ENCODE assay signal across 9 mouse cellular contexts in genomic region chr1:37077955-37078549, GRCm38 (mm10). TPM values are rescaled to one million over a fixed set of nuclear protein-coding genes. Genes with fewer than 3 reads are reported as not detected.
DNase-seq lines count a peak whose midpoint lies in the region; ATAC-seq and TF ChIP-seq lines count a peak whose summit lies in the region.
"Had no signal": no experiment of that assay in that cellular context is flagged by ENCODE, and none has a peak within 500 bp of the region (broad histone marks: within the 10 kb centered on the region; RNA-seq: fewer than 3 reads in every experiment).

No protein-coding gene starts in this region.

- TF ChIP-seq CTCF in liver, postnatal 0 days (IDR thresholded peaks at IDR 0.05; ENCODE audit: low read depth) = no peak

- H3K4me2 ChIP-seq in forebrain, embryonic 13.5 days = peak overlapping the region; percentile 32; the same call in 1 of the 2 replicates
- no peak overlapping the region for H3K4me2 ChIP-seq in liver, postnatal 0 days (ENCODE audit: low read depth, low read length)

- DNase-seq in forebrain, embryonic 10.5 days (ENCODE audit: extremely low spot score, low spot score) = no peak
- DNase-seq in MN1 (ENCODE audit: low spot score) = peak; percentile 53
- DNase-seq in gastrocnemius, postnatal 14 days = peak; percentile 49
- DNase-seq in layer of hippocampus, postnatal 10 days (ENCODE audit: low spot score in 2 of 2) = peak; percentile 45 to 60
- no peak for DNase-seq in liver, postnatal 0 days
- no peak for DNase-seq in thymus, postnatal 25 days
- DNase-seq in thymus, postnatal 4 days = no peak

- no peaks in the 10 kb centered on the region for H3K27me3 ChIP-seq in forebrain, embryonic 13.5 days
- H3K27me3 ChIP-seq in forebrain, embryonic 10.5 days (ENCODE audit: poor library complexity, severe bottlenecking) = no peaks in the 10 kb centered on the region
- no peaks in the 10 kb centered on the region for H3K27me3 ChIP-seq in liver, postnatal 0 days (ENCODE audit: insufficient read depth, low read length)

- ATAC-seq in forebrain, embryonic 13.5 days = peak; percentile 76
- no peak for ATAC-seq in liver, postnatal 0 days

- H3K9me3 ChIP-seq in forebrain, embryonic 13.5 days (replicated peaks) = no peaks in the 10 kb centered on the region
- H3K9me3 ChIP-seq in forebrain, embryonic 10.5 days = no peaks in the 10 kb centered on the region
- no peaks in the 10 kb centered on the region for H3K9me3 ChIP-seq in liver, postnatal 0 days (ENCODE audit: low read length)

- intact Hi-C loops in gastrocnemius, postnatal 14 days (cut with DNase I; ENCODE audit: low total_unique reads) = no loop called here

- no peak overlapping the region for H3K27ac ChIP-seq in forebrain, embryonic 13.5 days
- H3K27ac ChIP-seq in forebrain, embryonic 10.5 days = no peak overlapping the region
- H3K27ac ChIP-seq in liver, postnatal 0 days (ENCODE audit: low read depth) = no peak overlapping the region

- TF ChIP-seq EP300 in liver, postnatal 0 days (IDR thresholded peaks at IDR 0.05; ENCODE audit: low read depth) = no peak

- WGBS in forebrain, embryonic 13.5 days = 50% methylated on average over 14 of the region's 14 CpGs
- 86% methylated on average over 14 of the region's 14 CpGs for WGBS in forebrain, embryonic 10.5 days
- 76% methylated on average over 14 of the region's 14 CpGs for WGBS in liver, postnatal 0 days (ENCODE audit: insufficient replicate concordance)

- H3K9ac ChIP-seq in forebrain, embryonic 13.5 days = no peak overlapping the region
- no peak overlapping the region for H3K9ac ChIP-seq in liver, postnatal 0 days (replicated peaks)

- H3K4me3 ChIP-seq in forebrain, embryonic 13.5 days = no peak overlapping the region
- no peak overlapping the region for H3K4me3 ChIP-seq in forebrain, embryonic 10.5 days
- H3K4me3 ChIP-seq in liver, postnatal 0 days (ENCODE audit: low read depth, low read length) = no peak overlapping the region

- peaks cover 20% of the 10 kb centered on the region for H3K4me1 ChIP-seq in forebrain, embryonic 13.5 days
- H3K4me1 ChIP-seq in forebrain, embryonic 10.5 days = peaks cover 4% of the 10 kb centered on the region; the same call in 1 of the 2 replicates
- H3K4me1 ChIP-seq in liver, postnatal 0 days (ENCODE audit: insufficient read depth) = no peaks in the 10 kb centered on the region

- no peaks in the 10 kb centered on the region for H3K36me3 ChIP-seq in forebrain, embryonic 13.5 days (ENCODE audit: poor library complexity, severe bottlenecking)
- H3K36me3 ChIP-seq in forebrain, embryonic 10.5 days (replicated peaks) = no peaks in the 10 kb centered on the region
- no peaks in the 10 kb centered on the region for H3K36me3 ChIP-seq in liver, postnatal 0 days (replicated peaks; ENCODE audit: insufficient read depth, low read length)

RNA-seq across cellular contexts. Expression of gene Vwa3b, which starts 51.7 kb away (rescaled TPM):
- polyA plus RNA-seq in forebrain, embryonic 13.5 days (2015; fragmentation: Nextera tagmentation; extraction: Ambion mirVana) = 0.88 and 1.2 TPM in 2 replicates
- polyA plus RNA-seq in forebrain, embryonic 10.5 days (2016; fragmentation: Nextera tagmentation; extraction: Ambion mirVana) = 0.16 TPM in 1 of 2 replicates, not detected in the other
- 10 to 100 TPM; 33.1 to 41.0 TPM for total RNA-seq in gastrocnemius, postnatal 14 days (2021)
- total RNA-seq in layer of hippocampus, postnatal 10 days (2021) = 1 to 10 TPM; 4.9 to 6.6 TPM
- 1.1 and 1.8 TPM in 2 replicates for polyA plus RNA-seq in liver, postnatal 0 days (2015; fragmentation: Nextera tagmentation; extraction: Ambion mirVana)
- polyA plus RNA-seq: C2C12 had no signal

Comparison
In these comparisons a context has a peak if more than half of its experiments do, and no peak if none do; other contexts are left out.
1. DNase-seq: peak in MN1 (single experiment), gastrocnemius, postnatal 14 days (single experiment) and layer of hippocampus, postnatal 10 days (2 of 2); none in forebrain, embryonic 10.5 days (single experiment), liver, postnatal 0 days (single experiment), thymus, postnatal 25 days (single experiment) and thymus, postnatal 4 days (single experiment).